Mouse (Mus musculus) Patski (cell line): ENCODE measurements around the gene Cnnm2. TPM values are rescaled to one million over a fixed set of nuclear protein-coding genes. Genes with fewer than 3 reads are reported as not detected.

Experiments
- ATAC-seq: fragments of 100-300 bp; one replicate; pipeline ENCODE4 v1.8.0; 2021
- CTCF ChIA-PET: fragments of 350-600 bp; sonication (Branson Sonifier 250); formaldehyde crosslinking; loops from one replicate; lab custom pipeline; 2022; ENCODE audit warnings: inconsistent platforms; lab: Charles Lee
- POLR2A ChIA-PET: fragments of 350-600 bp; sonication (Branson Sonifier 250); formaldehyde crosslinking; loops from one replicate; lab custom pipeline; 2022; ENCODE audit warnings: antibody characterized with exemption, inconsistent platforms; lab: Charles Lee
- DNase-seq: peaks from one replicate; pipeline ENCODE4 v3.0.0-alpha.2; 2011; ENCODE audit warnings: low read depth, low spot score
- H3K27me3 ChIP-seq: fragments of 371-371 bp; one replicate; pipeline ENCODE4 v1.5.1; 2021
- CTCF ChIP-seq: fragments of 100-300 bp; IDR thresholded peaks from one replicate; pipeline ENCODE4 v1.5.1; 2021
- in situ Hi-C: fragments of 300-500 bp; cut with MboI; formaldehyde crosslinking; loops from 3 replicates; pipeline ENCODE4 v1.11.1; 2018; ENCODE audit warnings: low pct_unique_long_range_greater_than_20kb, mixed read lengths
- polyA plus RNA-seq: library from polyadenylated mRNA; unstranded; gene quantifications from one replicate; pipeline ENCODE4 v1.2.3, GENCODE M21; 2021

The Cnnm2 gene
- polyA plus RNA-seq, 1 experiment from 2014 or later: 53.2 TPM

- TF ChIP-seq CTCF: no peak
- ATAC-seq: no peak
- no peaks in the 10 kb centered on the region for H3K27me3 ChIP-seq
- in situ Hi-C loops: loop anchor here (5.0 kb wide), 1 partner anchor 202 kb away; no protein-coding TSS in a partner anchor
- POLR2A ChIA-PET: interaction anchor here (0.8 to 1.6 kb wide), 2 partner anchors 109 to 199 kb away, joined by 3 to 7 read pairs; partner anchors contain the start of gene Taf5
- DNase-seq: no peak
- CTCF ChIA-PET: interaction anchor here (0.9 to 3.4 kb wide), 10 partner anchors 11 to 129 kb away, joined by 3 to 42 read pairs (median 4); partner anchors contain the start of gene Cnnm2
Measured at GRCm38 (mm10) chr19:46869049-46869448, 107.7 kb downstream of the Cnnm2 start.

- ChIA-PET POLR2A (interaction anchor here (0.8 to 1.6 kb wide), 2 partner anchors 110 to 198 kb away, joined by 3 to 7 read pairs; partner anchors contain the start of gene Taf5), CTCF (interaction anchor here (0.7 to 3.4 kb wide), 13 partner anchors 10 to 177 kb away, joined by 3 to 42 read pairs (median 4); partner anchors contain the start of gene Cnnm2)
- peak; percentile 88 for TF ChIP-seq CTCF
- in situ Hi-C loops: loop anchor here (5.0 kb wide), 1 partner anchor 202 kb away; no protein-coding TSS in a partner anchor
- DNase-seq: no peak
- peak; percentile 42 for ATAC-seq
- H3K27me3 ChIP-seq: no peaks in the 10 kb centered on the region
Measured at GRCm38 (mm10) chr19:46869526-46869925, 108.1 kb downstream of the Cnnm2 start.

GRCm38 (mm10) chr19:46871096-46871495 lies 109.7 kb downstream of the Cnnm2 start:
- DNase-seq (no peak), ATAC-seq (no peak)
- no peak for TF ChIP-seq CTCF
- in situ Hi-C loops: loop anchor here (5.0 kb wide), 2 partner anchors 64 to 109 kb away; partner anchors contain the start of gene Cnnm2
- ChIA-PET POLR2A (no interaction called here), CTCF (interaction anchor here (2.0 to 5.4 kb wide), 3 partner anchors 60 to 111 kb away, joined by 4 to 42 read pairs (median 30); partner anchors contain the start of gene Cnnm2)
- H3K27me3 ChIP-seq: no peaks in the 10 kb centered on the region

- DNase-seq (no peak), ATAC-seq (no peak)
- POLR2A ChIA-PET: interaction anchor here (1.1 kb wide), 1 partner anchor 127 kb away, joined by 3 read pairs; no protein-coding TSS in a partner anchor
- H3K27me3 ChIP-seq: no peaks in the 10 kb centered on the region
- CTCF ChIA-PET: interaction anchor here (0.8 to 5.4 kb wide), 2 partner anchors 112 to 119 kb away, joined by 4 to 30 read pairs; partner anchors contain the start of gene Cnnm2
- TF ChIP-seq CTCF: no peak
- in situ Hi-C loops: loop anchor here (5.0 kb wide), 2 partner anchors 64 to 109 kb away; partner anchors contain the start of gene Cnnm2
Measured at GRCm38 (mm10) chr19:46871651-46872050, 110.3 kb downstream of the Cnnm2 start.

GRCm38 (mm10) chr19:46873924-46874323 lies 112.5 kb downstream of the Cnnm2 start:
- in situ Hi-C loops: loop anchor here (5.0 kb wide), 2 partner anchors 67 to 112 kb away; partner anchors contain the start of gene Cnnm2
- DNase-seq (no peak), ATAC-seq (no peak)
- POLR2A ChIA-PET: no interaction called here
- no peaks in the 10 kb centered on the region for H3K27me3 ChIP-seq
- no peak for TF ChIP-seq CTCF
- CTCF ChIA-PET: interaction anchor here (5.4 kb wide), 1 partner anchor 114 kb away, joined by 30 read pairs; the partner anchor contains the start of gene Cnnm2

GRCm38 (mm10) chr19:46875790-46876189 lies 114.4 kb downstream of the Cnnm2 start:
- in situ Hi-C loops: loop anchor here (5.0 kb wide), 1 partner anchor 117 kb away; no protein-coding TSS in a partner anchor
- DNase-seq: no peak
- ATAC-seq: peak; percentile 44
- peak; percentile 91 for TF ChIP-seq CTCF
- H3K27me3 ChIP-seq: no peaks in the 10 kb centered on the region
- ChIA-PET POLR2A (no interaction called here), CTCF (interaction anchor here (0.8 to 5.4 kb wide), 8 partner anchors 10 to 134 kb away, joined by 3 to 40 read pairs (median 6); partner anchors contain the start of gene Cnnm2)

GRCm38 (mm10) chr19:46877886-46878285 lies 116.5 kb downstream of the Cnnm2 start:
- no peak for ATAC-seq
- DNase-seq: no peak
- POLR2A ChIA-PET: interaction anchor here (0.6 kb wide), 1 partner anchor 80 kb away, joined by 3 read pairs; no protein-coding TSS in a partner anchor

GRCm38 (mm10) chr19:46878346-46878745 lies 117.0 kb downstream of the Cnnm2 start:
- in situ Hi-C loops: loop anchor here (5.0 kb wide), 1 partner anchor 114 kb away; no protein-coding TSS in a partner anchor
- H3K27me3 ChIP-seq: no peaks in the 10 kb centered on the region
- TF ChIP-seq CTCF: no peak
- CTCF ChIA-PET: interaction anchor here (0.7 to 4.7 kb wide), 4 partner anchors 14 to 162 kb away, joined by 3 to 40 read pairs (median 4); no protein-coding TSS in a partner anchor
- ATAC-seq (no peak), DNase-seq (no peak)
- POLR2A ChIA-PET: interaction anchor here (0.6 to 0.8 kb wide), 2 partner anchors 79 to 120 kb away, joined by 3 read pairs; no protein-coding TSS in a partner anchor

More at GRCm38 (mm10) chr19:46877886-46878285, 116.5 kb downstream of the Cnnm2 start:
- no peak for TF ChIP-seq CTCF
- CTCF ChIA-PET: interaction anchor here (0.7 to 4.7 kb wide), 6 partner anchors 14 to 162 kb away, joined by 3 to 40 read pairs (median 4); no protein-coding TSS in a partner anchor
- in situ Hi-C loops: loop anchor here (5.0 kb wide), 1 partner anchor 114 kb away; no protein-coding TSS in a partner anchor
- H3K27me3 ChIP-seq: no peaks in the 10 kb centered on the region

GRCm38 (mm10) chr19:46879876-46880275 lies 118.5 kb downstream of the Cnnm2 start:
- TF ChIP-seq CTCF: no peak
- in situ Hi-C loops: loop anchor here (5.0 kb wide), 1 partner anchor 112 kb away; no protein-coding TSS in a partner anchor
- ChIA-PET CTCF (interaction anchor here (0.8 to 1.6 kb wide), 6 partner anchors 11 to 161 kb away, joined by 3 to 7 read pairs (median 5); no protein-coding TSS in a partner anchor), POLR2A (interaction anchor here (1.3 kb wide), 1 partner anchor 13 kb away, joined by 3 read pairs; no protein-coding TSS in a partner anchor)
- peak; percentile 32 for ATAC-seq
- H3K27me3 ChIP-seq: no peaks in the 10 kb centered on the region
- no peak for DNase-seq

GRCm38 (mm10) chr19:46885365-46885764 lies 124.0 kb downstream of the Cnnm2 start:
- ChIA-PET POLR2A (no interaction called here), CTCF (interaction anchor here (1.0 to 1.5 kb wide), 5 partner anchors 9 to 107 kb away, joined by 3 to 5 read pairs (median 5); no protein-coding TSS in a partner anchor)
- peak; percentile 36 for ATAC-seq
- no peaks in the 10 kb centered on the region for H3K27me3 ChIP-seq
- no peak for TF ChIP-seq CTCF
- DNase-seq: no peak
- in situ Hi-C loops: no loop called here
